Mouse (Mus musculus) brain, adult 2 months (tissue): ENCODE measurements around the gene Adcy5.

ENCODE experiments used
- DNase-seq: peaks from one replicate; pipeline ENCODE4 v3.0.0; 2011; ENCODE audit warnings: low read depth, low spot score

Gene Adcy5

DNA sequence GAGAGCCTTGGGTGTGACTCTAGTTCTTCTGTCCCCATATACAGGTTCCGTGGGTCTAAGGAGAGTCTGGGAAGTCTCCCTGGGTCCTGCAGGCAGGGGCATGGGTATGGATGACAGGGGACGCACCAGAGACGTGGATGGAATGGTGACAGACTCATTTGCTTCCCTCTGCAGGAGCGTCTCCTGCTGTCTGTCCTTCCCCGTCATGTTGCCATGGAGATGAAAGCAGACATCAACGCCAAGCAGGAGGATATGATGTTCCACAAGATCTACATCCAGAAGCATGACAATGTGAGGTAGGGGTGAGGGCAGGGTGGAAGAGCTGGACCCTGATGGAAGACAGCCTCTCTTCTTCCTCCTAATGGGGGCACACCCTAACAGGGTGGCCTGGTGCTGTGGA lies 98.3 kb downstream of the Adcy5 start:
- peak; percentile 61 for DNase-seq

DNA sequence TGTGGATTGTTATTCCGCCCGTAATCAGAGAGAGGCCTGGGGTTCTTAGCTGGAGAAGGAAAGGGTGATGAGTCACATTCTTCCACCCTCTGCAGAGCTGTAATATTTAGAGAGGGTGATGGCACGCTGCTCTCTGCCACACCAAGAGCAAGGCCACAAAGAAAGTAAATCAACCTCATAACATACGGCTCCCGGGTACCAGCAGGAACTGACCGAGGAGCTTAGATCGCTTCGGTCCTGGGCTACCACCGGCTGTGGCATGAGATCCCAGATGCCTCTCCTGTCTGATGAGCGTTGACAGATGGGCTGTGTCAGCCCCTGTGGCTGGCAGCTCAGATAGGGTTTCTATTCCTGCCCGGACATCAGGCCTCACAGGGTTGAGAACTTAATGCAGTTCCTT lies 101.3 kb downstream of the Adcy5 start:
- peak; percentile 78 for DNase-seq

DNA sequence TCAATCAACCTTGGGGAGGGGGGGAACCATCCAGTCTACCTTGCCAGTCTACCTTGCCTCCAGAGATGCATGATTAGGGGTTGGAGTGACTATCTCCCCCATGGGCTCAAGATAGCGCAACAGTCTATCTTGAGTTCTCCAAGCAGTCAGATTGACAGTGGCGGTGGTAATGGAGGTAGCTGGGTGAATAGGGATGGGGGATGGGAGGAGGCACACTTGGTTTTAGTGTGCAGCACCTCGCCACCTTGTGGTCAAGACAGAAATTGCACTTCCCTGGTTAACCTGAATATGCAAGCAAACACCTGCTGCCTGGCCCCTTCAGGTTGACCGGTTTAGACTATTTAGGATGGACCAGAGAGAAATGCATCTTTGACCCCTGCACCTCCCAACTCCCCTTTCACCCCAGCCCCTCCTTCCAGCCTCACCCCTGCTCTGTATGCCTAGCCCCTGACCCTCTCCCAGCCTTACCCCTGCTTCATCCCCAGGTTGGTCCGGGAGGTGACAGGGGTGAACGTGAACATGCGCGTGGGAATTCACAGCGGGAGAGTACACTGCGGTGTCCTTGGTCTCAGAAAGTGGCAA lies 115.8 kb downstream of the Adcy5 start:
- DNase-seq: peak; percentile 96

DNA sequence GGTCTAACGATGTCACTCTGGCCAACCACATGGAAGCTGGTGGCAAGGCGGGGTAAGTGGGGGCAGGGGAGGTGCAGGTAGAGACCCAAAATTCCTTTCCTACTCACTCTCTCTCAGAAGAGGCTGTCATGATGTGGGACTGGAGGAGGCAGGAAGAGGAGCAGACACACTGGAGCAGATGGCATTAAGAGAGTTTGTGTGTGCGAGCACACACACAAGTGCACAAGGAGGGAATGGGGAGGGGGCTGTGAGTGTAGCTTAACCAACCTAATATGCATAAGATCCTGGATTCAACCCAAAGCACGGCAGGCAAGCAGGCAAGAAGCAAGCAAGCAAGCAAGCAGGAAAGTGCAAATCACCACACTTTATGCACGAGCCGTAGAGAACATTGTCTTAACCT lies 116.3 kb downstream of the Adcy5 start:
- DNase-seq: no peak

DNA sequence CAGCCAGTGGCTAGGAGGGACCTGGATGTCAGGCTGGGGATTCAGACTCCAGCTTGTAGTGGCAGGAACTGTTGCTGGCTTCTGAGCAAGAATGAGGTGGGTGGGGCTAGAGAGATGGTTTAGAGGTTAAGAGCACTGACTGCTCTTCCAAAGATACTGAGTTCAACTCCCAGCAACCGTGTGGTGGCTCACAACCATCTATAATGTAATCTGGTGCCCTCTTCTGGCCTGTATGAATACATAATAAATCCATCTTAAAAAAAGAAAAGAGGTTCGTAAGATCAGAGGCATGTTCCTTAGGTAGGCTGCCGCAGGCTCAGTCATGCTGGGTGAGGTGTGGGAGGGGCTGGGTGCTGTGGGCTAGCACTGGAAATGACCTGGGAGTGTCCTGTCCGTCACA lies 116.9 kb downstream of the Adcy5 start:
- peak; percentile 51 for DNase-seq

DNA sequence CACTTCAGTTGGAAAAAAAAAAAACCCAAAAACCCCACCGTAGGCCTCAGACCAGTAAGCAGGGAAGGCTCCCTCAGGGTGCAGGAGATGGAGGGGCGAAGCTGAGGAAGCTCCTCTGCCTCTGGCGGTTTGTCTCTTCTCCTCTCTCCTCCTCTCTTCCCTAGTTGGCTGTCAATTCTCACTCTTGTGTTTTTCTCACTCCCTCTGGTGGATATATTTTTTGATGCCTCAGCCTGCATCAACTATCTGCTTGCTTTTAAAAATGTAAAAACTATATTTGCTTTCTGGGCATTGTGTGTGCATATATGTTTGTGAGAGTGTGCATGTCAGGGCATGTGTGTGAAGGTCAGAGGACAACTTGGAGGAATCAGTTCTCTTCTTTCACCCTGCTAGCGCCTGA lies 117.7 kb downstream of the Adcy5 start:
- peak; percentile 40 for DNase-seq

DNA sequence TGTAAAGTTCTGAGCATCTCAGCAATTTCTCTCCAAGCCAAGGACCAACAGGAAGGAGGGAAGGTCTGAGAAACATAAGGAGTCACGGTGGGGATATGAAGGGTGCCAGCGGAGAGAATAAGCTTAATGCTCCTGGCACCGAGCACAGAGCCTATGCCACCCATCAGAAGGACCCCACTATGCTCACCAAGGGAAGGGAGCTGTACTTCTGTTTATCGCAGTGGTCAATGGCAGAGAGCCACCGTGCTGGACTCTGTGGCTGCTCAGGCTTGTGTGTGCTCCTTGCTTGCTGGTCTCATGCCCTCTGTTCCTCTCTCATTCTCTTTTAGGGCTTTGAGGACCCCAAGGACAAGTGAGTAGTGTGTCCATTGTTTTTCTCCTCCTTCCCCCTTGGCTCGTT lies 123.5 kb downstream of the Adcy5 start:
- no peak for DNase-seq

DNA sequence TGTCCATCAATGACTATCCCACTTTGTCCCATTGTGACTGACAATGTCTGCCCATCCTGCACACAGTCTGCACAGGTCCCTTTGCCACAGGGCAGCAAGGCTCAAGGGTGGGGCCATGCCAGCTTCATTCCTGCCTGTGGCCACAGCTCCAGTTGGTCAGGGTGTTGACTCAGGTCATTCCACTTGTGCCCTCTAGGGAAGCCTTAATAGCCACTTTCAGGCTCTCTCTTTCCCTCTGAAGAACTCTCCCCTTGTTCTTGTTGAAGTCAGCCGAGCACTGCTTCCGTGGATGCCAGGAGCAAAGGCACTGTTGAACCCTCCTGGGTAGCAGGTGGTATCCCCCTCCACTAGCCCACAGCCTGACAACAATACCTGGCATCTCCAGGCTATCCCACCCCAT lies 127.8 kb downstream of the Adcy5 start:
- DNase-seq: no peak

DNA sequence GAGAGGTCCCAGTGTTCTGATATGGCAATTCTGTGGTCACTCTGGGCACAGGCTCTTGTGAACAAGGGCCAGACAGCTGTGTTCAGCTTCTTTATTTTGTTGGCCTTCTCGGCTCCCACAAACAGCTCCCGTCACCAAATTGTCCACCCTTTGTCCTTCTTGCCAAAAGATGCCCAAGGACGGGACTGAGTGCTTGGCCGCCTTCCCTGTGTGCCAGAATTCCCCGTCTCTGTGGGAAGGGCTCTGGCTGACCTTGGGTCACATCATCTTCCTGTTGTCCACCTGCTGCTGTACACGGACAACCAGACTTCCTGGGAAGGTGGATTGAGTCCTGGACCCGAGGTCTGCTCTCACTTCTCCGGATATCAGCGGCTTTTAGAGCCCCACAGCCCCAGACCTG lies 131.1 kb downstream of the Adcy5 start:
- no peak for DNase-seq

DNA sequence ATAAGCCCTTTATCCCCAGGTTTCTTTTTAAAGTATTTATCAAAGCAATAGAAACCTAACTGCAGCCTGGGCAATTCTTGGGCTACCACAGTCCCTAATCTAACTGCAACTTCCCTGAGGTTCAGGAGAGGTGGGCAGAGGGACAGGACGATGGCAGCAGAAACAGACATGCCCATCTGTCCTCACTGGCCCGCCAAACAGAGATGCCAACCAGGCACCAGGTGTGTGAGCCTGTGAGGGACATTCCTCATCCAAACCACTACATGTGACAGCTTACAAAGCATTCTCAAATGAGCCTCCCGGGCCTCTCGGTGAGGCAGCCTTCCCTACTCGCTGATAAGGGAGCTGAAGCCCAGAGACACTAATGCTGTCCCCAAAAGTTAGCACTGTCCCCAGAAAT lies 132.6 kb downstream of the Adcy5 start:
- no peak for DNase-seq

DNA sequence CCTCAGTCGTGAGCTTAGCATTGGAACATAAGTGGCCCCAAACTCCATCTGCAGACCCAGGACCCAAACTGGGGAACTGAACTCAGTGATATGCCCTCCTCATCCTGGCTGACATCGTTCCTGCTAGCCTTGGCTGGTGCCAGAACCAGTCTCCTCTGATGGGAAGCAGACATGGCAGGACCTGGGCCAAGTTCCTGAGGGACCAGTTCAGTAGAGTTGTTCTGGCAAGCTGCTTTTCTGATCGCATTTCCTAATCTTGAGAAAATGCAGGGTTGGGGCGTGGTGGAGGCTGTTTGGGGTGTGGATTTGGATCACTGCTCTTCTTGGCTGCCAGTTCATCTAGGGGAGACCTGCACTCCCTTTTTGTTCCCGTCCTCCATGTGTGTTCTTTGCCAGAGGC lies 143.1 kb downstream of the Adcy5 start:
- DNase-seq: no peak

DNA sequence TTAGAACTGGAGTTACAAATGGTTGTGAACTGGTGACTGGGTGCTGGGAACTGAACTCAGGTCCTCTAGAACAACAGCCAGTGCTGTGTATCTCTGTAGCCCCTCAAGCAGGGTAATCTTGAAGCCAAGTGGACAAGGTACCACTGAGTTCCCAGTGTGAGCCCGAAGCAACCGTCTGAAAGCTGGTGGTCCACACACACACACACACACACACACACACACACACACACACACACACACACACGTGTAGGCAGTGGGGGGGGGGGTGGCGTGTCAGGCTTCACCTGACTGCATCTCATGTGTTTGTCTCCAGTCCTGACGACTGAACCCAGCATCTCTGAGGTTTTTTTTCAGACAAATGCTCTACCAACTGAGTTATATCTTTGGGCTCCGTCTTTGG lies 145.5 kb downstream of the Adcy5 start:
- DNase-seq: no peak

DNA sequence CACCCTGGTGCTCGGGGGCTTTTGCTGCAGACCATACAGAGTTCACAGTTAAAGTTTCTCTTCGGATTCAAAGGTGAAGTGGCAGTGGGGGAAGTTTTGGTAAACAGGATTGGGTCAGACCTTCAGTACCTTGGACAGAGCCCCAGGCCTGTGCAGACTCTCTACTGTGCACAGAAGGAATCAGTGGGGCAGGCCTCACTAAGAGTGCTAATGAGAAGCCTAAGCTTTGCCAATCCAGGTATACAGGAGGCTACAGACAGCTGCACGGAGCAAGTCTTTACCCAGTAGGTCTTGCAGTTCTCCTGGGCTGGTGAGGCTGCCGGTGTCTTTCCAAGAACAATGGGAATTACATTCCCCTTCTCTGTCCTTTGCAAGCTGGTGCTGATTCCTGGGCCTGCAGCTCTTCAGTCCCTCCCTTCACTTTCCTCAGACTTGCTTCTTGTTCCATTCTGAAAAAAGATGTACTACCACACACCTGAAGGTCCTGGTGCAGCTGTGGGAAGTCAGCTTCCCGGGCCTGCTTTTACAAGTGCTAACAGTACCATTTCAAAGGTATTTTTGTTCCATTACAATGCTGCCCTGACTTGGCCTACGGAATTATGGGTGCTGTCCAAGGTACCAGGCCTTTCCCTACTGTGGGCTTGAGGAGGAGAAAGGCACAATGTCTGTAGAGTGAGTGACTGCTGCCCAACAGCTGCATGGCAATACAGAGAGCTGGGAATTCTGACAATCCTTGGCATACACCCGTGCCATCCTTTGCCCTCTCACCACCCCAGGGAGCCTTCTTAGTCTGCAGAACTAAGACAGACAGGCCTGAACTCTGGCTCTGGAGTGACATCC lies 148.0 kb downstream of the Adcy5 start:
- DNase-seq: no peak

DNA sequence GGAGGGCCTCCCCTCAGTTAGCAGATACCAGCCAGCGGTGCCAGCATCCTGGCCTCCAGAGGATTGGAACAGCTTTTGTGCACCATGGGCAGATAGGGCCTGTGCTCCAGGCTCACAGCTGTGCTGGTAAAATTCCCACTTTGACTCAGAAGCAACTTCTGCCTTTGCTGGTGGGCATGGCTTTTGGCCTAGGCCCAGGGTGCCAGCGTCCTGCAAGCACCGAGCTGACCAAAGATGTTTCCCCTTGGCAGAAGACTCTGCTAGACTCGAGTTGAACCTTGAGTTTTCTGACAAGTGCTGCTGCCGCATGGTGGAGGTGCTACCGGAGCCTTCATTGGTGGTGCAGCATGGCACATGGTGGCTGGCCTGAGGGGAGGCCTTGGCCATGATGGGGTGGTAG lies 149.0 kb downstream of the Adcy5 start:
- DNase-seq: no peak

DNA sequence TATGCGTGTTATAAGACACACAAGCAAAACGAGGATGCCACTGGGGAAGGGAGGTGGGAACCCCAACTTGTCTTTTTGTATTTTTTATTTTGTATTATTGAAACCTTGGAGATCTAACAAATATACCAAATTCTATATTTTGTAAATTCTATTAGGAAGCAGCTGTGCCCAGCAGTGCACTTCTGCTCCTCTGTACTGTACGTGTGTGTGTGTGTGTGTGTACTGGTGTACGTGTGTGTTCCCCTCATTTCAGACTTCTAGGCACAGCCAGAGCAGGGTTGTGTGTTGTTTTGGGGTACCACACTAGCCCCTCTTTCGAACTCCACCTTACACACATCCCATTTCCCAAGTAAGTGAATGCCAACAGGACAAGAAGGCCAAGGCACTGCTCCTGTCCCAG lies 149.7 kb downstream of the Adcy5 start:
- DNase-seq: no peak

DNA sequence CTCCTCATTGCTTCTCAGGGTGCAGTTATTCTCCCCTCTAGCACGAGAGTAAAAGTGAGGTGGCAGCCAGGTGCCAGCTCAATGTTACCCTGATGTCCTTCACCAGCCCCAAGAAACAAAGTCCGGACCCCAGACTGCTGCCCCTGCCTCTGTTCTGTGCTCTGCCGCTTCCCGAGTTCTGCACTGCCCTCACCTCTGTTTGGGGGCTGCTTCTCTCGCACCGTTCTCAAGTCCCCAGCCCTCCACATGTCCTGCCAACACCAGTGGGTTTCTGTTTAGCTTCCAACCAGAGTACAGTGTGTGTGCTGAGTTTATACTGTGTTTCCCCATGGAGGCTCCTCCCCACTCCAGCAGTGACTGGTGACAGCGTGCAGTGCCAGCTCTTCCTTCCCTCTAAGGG lies 150.5 kb downstream of the Adcy5 start:
- DNase-seq: no peak

DNA sequence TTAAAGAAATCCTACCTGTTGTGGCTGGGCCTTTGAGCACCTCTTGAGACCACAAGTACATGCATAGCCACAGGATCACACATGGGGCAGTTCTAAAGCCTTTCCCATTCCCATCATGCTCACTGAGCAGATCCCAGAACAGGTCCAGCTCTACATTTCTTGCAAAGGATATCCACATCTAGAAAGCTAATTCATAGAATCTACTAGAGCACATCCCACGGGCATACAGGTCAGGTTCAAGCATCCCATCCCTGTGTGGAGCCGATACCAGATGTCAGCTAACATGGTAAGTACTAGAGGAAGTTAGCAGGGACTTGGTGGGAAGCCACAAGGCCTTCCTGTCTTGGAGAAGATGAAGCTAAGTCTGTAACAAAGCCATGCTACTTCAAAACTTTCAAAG lies 152.0 kb downstream of the Adcy5 start:
- no peak for DNase-seq

DNA sequence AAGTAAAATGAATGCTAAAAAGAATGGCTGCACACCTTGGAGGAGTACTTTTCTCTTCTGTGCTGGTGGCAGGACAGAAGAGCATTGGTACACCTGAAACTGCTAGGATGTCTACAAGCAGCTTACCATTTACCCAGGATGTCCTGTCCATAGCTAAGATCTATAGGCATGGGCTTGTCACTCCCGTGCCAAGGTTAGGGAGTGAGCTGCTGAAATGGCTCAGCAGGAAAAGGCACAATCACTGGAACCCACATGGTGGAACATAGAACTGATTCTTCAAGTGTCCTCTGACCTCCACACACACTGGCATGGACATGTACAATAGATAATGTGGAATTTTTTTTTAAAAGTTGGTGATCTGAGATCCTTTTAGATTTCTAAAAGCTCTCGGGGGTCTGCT lies 152.7 kb downstream of the Adcy5 start:
- DNase-seq: no peak

DNA sequence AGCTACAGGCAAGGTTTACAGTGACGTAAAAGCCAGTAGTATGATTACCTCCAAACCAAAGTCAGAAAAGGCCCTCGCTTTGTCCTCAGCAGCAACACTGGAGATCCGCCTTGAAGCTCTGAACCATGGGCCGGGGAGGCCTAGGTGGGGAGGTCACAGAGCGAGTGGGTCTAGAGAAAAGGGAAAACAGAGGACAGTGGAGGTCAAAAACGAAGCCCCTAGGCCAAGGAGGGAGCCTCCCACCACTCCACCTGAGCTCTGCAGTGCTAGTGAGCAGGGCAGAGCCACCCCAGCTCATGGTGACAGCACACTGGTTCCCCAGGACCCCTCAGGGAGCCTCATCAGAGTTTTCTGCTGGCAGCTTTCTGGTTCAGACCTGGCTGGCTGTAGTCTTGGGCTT lies 153.3 kb downstream of the Adcy5 start:
- no peak for DNase-seq

DNA sequence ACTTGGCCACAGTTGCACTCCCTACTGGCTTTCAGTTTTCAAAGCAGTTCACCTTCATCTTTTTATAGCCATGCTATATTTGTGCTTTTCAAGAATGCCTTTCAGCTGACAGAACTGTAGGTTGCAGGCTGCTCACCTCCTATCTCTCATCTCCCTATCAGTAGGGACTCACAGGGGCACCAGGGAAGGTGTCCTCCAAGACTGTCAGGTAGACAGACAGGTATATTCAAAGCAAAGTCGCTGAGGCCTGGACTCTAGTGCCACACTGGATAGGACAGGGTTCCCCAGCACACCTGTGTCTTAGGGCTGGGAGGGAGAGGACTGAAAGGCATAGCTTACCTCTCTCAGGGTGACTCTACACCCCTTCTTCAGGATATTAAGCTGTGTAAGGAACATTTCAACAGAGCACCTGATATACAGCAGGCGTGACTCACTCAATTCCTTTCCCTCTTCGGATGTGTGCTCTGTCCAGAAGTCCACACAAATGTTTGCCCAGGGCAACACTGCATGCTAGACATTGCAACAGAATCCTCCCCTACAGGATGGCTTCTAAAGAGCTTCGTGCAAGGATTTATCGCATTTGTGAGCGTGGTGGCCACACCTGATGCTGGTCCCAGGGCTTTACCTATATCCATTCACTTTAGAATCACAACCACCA lies 153.9 kb downstream of the Adcy5 start:
- peak; percentile 36 for DNase-seq

DNA sequence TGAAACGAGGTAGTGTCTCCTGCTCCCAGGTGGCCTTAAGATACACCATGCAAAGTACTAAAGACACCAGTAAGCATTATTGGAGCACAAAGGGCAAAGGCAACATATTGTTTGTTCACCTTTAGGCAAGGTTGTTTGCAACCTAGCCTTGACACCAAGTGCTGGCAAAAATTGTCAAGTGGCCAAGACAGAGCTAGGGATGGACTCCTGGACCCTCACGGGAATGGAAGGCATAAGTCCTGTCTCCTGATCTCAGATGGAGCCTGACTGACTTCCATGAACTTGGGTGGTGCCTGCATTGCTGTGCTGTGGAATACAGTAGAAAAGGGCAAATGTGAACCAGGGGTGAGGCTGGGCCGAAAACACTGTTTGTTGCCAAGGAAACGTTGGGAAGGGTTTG lies 155.0 kb downstream of the Adcy5 start:
- DNase-seq: no peak

DNA sequence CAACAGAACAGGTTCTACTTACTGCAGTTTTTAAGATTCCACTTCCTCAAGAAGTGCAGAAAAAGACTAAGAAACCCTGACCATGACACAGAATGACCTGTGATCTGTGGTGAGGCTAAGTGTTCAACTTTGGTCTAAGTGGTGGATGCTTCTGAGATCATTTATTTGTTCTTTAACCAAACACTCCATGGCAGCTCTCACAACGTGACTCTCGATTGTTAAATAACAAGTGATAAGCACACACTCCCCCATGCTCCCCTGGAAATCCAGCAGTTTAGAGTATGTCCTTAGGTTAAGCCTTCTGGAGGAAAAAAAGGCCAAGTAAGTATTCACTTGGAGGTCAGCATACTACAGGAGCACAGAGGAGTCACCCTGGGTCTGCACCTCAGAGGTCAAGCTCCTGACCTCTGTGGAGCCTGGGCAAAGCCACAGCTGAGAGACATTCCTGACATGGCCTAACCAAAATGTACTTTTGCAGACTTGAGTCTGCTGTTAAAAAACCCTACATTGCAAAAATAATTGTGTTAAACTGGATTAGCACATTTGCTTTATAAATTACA lies 156.0 kb downstream of the Adcy5 start:
- no peak for DNase-seq

DNA sequence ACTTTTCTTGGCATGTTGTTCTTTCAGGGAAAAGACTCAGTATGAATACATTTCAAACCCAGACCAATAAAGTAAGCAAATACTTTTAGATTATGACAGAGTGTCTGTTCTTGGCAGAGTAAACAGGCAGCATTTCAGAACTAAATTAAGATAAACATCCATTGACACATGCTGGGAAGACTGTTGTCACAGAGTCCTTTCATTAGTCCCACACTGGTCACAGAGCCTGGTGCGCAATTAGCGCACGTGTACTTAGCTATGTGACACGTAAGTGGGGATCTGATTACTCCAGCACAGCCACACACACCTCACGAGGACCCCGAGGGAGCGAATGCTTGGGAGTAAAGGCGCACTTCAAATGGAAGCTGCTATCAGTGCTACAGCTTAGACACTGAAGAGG lies 156.9 kb downstream of the Adcy5 start:
- no peak for DNase-seq
